Mouse (Mus musculus) layer of hippocampus, adult 18-20 months (tissue): ENCODE data around the gene Mpzl2. TPM values are rescaled to one million over a fixed set of nuclear protein-coding genes. Genes with fewer than 3 reads are reported as not detected.
"Not testable (repeated sequence)": the region's sequence is repeated elsewhere in the genome, so short reads cannot be mapped to it uniquely, and the experiment has no call there.

Source experiments
- DNase-seq, 2 experiments: peaks; one replicate each; pipeline ENCODE4 v3.0.0; 2022; ENCODE audit warnings: low spot score in 2 of 2
- total RNA-seq, 2 experiments: library from RNA; stranded (reverse); gene quantifications; 2 replicates each; pipeline ENCODE4 v1.2.3; 2021

Gene Mpzl2
- total RNA-seq, 2 experiments from 2014 or later, result 0.43 to 0.67 TPM

GRCm38 (mm10) chr9:45032261-45032660 lies 7.3 kb upstream of the Mpzl2 start:
- no peak for DNase-seq

- DNase-seq, result no peak
These were observed 5.1 kb upstream of the Mpzl2 start for GRCm38 (mm10) chr9:45034526-45034925.

- DNase-seq, result not testable (repeated sequence)
These were observed 1.8 kb upstream of the Mpzl2 start for GRCm38 (mm10) chr9:45037803-45038202.

- no peak for DNase-seq
These were observed 657 bp downstream of the Mpzl2 start for GRCm38 (mm10) chr9:45040066-45040845.

GRCm38 (mm10) chr9:45041131-45041838 lies 1.7 kb downstream of the Mpzl2 start:
- no peak for DNase-seq

GRCm38 (mm10) chr9:45042056-45042720 lies 2.6 kb downstream of the Mpzl2 start:
- no peak for DNase-seq

GRCm38 (mm10) chr9:45042947-45043346 lies 3.3 kb downstream of the Mpzl2 start:
- DNase-seq, result no peak

- DNase-seq, result no peak
These were observed 7.4 kb downstream of the Mpzl2 start for GRCm38 (mm10) chr9:45046973-45047372.

GRCm38 (mm10) chr9:45048511-45048910 lies 8.9 kb downstream of the Mpzl2 start:
- DNase-seq, result peak in 1 of 2 experiments; percentile 49

- no peak for DNase-seq
These were observed 10.1 kb downstream of the Mpzl2 start for GRCm38 (mm10) chr9:45049731-45050130.

- DNase-seq, result no peak
These were observed 10.7 kb downstream of the Mpzl2 start for GRCm38 (mm10) chr9:45050301-45050700.

GRCm38 (mm10) chr9:45055082-45055713 lies 15.6 kb downstream of the Mpzl2 start, which contains the start of gene Mpzl3:
Mpzl3 (plus strand) TSS chr9:45055186.
- peak; percentile 74 to 90 for DNase-seq

- peak in 1 of 2 experiments; percentile 14 for DNase-seq
These were observed 18.8 kb downstream of the Mpzl2 start for GRCm38 (mm10) chr9:45058304-45058940.

- no peak for DNase-seq
These were observed 20.6 kb downstream of the Mpzl2 start for GRCm38 (mm10) chr9:45060151-45060550.

GRCm38 (mm10) chr9:45062677-45063076 lies 23.1 kb downstream of the Mpzl2 start:
- no peak for DNase-seq

- no peak for DNase-seq
These were observed 24.8 kb downstream of the Mpzl2 start for GRCm38 (mm10) chr9:45064421-45064820.

- DNase-seq, result no peak
These were observed 27.1 kb downstream of the Mpzl2 start for GRCm38 (mm10) chr9:45066735-45067134.

GRCm38 (mm10) chr9:45071800-45072199 lies 32.2 kb downstream of the Mpzl2 start:
- DNase-seq, result no peak

- no peak for DNase-seq
These were observed 38.3 kb downstream of the Mpzl2 start for GRCm38 (mm10) chr9:45077859-45078258.

- no peak for DNase-seq
These were observed 39.4 kb downstream of the Mpzl2 start, which contains the start of gene Jaml for GRCm38 (mm10) chr9:45079011-45079410. Jaml (plus strand) TSS chr9:45079183.

GRCm38 (mm10) chr9:45083132-45083531 lies 43.5 kb downstream of the Mpzl2 start:
- DNase-seq, result no peak
